Mouse (Mus musculus): ENCODE measurements around the gene 2610318N02Rik. TPM values are rescaled to one million over a fixed set of nuclear protein-coding genes. Genes with fewer than 3 reads are reported as not detected.

2610318N02Rik gene
- polyA plus RNA-seq, 1 experiment from 2014 or later: 81.0 TPM

DNA sequence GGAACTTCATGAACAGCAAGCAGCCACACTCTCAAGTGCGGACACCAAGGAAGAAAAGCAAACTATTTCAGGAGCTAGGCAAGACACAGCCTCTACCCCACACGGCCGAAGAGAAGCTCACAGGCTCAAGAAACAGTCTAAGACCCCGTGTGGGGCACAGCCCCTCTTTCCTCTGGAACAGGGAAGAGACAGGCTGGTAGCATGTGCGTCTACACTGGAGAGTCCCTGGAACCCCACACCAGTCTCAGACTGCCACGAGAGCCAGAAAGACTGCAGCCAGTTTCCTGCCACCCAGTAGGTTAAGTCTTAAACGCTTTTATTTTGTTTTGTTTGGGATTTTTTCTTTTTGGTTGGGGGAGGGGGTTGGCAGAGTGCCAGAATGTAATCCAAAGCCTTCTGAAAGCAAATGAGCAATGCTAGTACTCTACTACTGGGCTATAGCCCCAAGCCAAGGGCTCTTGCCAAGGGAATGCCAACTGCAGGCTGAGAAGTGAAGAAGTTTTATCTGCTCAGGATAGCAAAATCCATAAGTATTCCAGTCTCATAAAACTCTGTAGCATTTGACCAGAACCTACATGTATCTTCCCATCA lies 22.2 kb downstream of the 2610318N02Rik start:
- H3K4me1 ChIP-seq: peaks cover 8% of the 10 kb centered on the region
- whole genome bisulfite sequencing: 63% methylated on average over 7 of the region's 7 CpGs
- H3K36me3 ChIP-seq: peaks cover 84% of the 10 kb centered on the region
- 0 out of 2 replicates have a peak overlapping the region, but pooled peaks have one; percentile 37 for H3K27ac ChIP-seq
- H3K4me2 ChIP-seq (replicated peaks): no peak overlapping the region
- no peak for ATAC-seq (ENCODE audit: insufficient number of reproducible peaks, insufficient read depth, low FRiP score, low TSS enrichment)
- no peak overlapping the region for H3K4me3 ChIP-seq
- H3K9me3 ChIP-seq: no peaks in the 10 kb centered on the region
- H3K9ac ChIP-seq: no peak overlapping the region
- H3K27me3 ChIP-seq: no peaks in the 10 kb centered on the region

- H3K4me1 ChIP-seq: no peaks in the 10 kb centered on the region
- H3K27ac ChIP-seq: no peak overlapping the region
- no peak for ATAC-seq (ENCODE audit: insufficient number of reproducible peaks, insufficient read depth, low FRiP score, low TSS enrichment)
- no peak overlapping the region for H3K9ac ChIP-seq
- WGBS: 93% methylated on average over 3 of the region's 3 CpGs
- H3K9me3 ChIP-seq: no peaks in the 10 kb centered on the region
- no peaks in the 10 kb centered on the region for H3K27me3 ChIP-seq
- peaks cover 88% of the 10 kb centered on the region for H3K36me3 ChIP-seq
- H3K4me3 ChIP-seq: no peak overlapping the region
- H3K4me2 ChIP-seq (replicated peaks): no peak overlapping the region
Measured at GRCm38 (mm10) chr16:17096938-17097337, 28.0 kb downstream of the 2610318N02Rik start.

DNA sequence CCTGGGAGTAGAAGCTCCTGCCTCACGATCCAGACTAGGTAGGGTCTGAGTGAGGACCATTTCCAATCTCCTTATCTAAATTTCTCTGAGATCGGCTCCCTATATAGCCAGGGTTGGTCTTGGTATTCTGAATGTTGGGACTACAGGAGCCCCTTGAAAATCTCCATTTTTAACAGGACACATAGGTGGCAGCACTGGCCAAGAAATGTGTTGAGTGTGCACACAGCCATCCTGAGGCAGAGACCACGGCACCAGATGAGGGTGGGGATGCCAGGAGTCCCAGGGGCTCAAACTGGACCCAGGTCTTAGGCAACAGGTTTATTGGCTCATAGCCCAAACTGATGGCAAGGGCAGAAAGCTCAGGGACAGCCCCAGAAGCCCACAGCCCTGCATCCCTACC lies 36.6 kb downstream of the 2610318N02Rik start:
- Histone ChIP-seq H3K4me1 (no peaks in the 10 kb centered on the region), H3K9ac (no peak overlapping the region), H3K27ac (no peak overlapping the region), H3K4me2 (replicated peaks) (no peak overlapping the region), H3K36me3 (peaks cover 97% of the 10 kb centered on the region), H3K4me3 (no peak overlapping the region), H3K27me3 (no peaks in the 10 kb centered on the region), H3K9me3 (no peaks in the 10 kb centered on the region)
- WGBS: 80% methylated on average over 3 of the region's 3 CpGs
- no peak for ATAC-seq (ENCODE audit: insufficient number of reproducible peaks, insufficient read depth, low FRiP score, low TSS enrichment)

GRCm38 (mm10) chr16:17086669-17087193 lies 38.2 kb downstream of the 2610318N02Rik start:
- WGBS: 79% methylated on average over 13 of the region's 13 CpGs
- Histone ChIP-seq H3K4me3 (no peak overlapping the region), H3K4me1 (no peaks in the 10 kb centered on the region), H3K27me3 (no peaks in the 10 kb centered on the region), H3K36me3 (peaks cover 99% of the 10 kb centered on the region), H3K27ac (no peak overlapping the region), H3K4me2 (replicated peaks) (no peak overlapping the region), H3K9me3 (no peaks in the 10 kb centered on the region), H3K9ac (no peak overlapping the region)
- no peak for ATAC-seq (ENCODE audit: insufficient number of reproducible peaks, insufficient read depth, low FRiP score, low TSS enrichment)

DNA sequence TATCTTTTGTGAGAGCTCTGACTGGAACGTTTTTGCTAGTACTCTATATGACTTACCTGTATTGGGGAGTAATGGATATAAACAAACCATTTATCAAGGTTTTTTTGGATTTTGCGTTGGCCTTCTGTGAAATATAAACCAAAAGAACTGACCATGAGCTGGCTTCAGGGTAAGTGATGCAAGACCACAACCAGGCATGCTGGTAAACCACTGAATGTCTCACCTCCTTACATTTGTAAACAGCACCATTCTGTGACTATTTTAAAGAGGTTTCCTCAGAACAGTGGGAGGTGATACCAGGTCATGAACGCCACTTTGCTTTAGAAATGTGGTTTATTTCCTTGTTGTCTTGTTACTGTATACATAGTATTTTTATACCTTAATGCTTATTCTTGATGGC lies 38.7 kb downstream of the 2610318N02Rik start:
- no peak overlapping the region for H3K27ac ChIP-seq
- H3K9ac ChIP-seq: no peak overlapping the region
- peaks cover 94% of the 10 kb centered on the region for H3K36me3 ChIP-seq
- H3K4me2 ChIP-seq (replicated peaks): no peak overlapping the region
- no peaks in the 10 kb centered on the region for H3K9me3 ChIP-seq
- no peaks in the 10 kb centered on the region for H3K27me3 ChIP-seq
- H3K4me3 ChIP-seq: no peak overlapping the region
- H3K4me1 ChIP-seq: no peaks in the 10 kb centered on the region
- 87% methylated on average over 3 of the region's 3 CpGs for WGBS
- ATAC-seq (ENCODE audit: insufficient number of reproducible peaks, insufficient read depth, low FRiP score, low TSS enrichment): no peak

DNA sequence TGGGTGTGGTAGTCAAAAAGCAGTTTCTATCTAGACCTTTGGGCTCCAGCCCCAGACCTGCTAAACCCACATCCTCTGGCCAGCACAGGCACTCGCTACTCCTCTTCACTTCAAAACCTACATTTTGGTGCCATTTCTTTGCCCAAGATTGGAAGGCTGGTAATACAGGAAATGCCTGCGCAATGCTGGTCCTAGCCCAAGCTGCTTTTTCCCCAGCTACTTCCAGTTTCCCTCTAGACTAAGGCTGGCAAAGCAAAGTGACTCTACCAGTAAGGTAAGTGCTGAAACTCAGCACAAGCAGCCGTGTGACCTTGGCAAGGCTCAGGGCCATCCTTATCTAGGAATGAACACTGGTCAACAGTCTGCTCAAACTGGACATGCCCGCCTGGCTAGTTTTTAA lies 39.3 kb downstream of the 2610318N02Rik start:
- Histone ChIP-seq H3K9ac (no peak overlapping the region), H3K9me3 (no peaks in the 10 kb centered on the region), H3K4me2 (replicated peaks) (no peak overlapping the region), H3K4me3 (no peak overlapping the region), H3K4me1 (no peaks in the 10 kb centered on the region), H3K36me3 (peaks cover 92% of the 10 kb centered on the region), H3K27me3 (no peaks in the 10 kb centered on the region), H3K27ac (no peak overlapping the region)
- 88% methylated on average over 4 of the region's 4 CpGs for WGBS
- ATAC-seq (ENCODE audit: insufficient number of reproducible peaks, insufficient read depth, low FRiP score, low TSS enrichment): no peak

- 90% methylated on average over 6 of the region's 6 CpGs for WGBS
- H3K36me3 ChIP-seq: peaks cover 81% of the 10 kb centered on the region
Measured at GRCm38 (mm10) chr16:17082121-17082792, 42.7 kb downstream of the 2610318N02Rik start.

DNA sequence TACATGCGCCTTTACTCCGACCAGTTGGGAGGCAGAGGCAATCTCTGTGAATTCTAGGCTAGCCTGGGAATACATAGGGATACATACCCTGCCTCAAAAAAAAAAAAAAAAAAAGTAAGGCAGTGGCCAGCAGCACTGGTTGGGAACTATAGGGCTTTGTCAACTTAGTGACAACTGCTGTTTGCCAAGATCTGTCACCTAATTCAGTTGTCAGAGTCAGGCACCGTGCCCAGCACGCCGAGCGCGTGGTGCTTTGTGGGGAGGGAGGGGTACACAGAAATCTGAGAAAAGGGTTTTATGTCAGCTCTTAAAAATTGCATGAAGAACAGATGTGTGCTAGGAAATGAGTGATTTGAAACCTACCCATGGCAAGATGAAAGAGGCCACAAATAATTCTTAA lies 46.9 kb downstream of the 2610318N02Rik start:
- Histone ChIP-seq H3K4me3 (no peak overlapping the region), H3K4me2 (replicated peaks) (no peak overlapping the region), H3K9me3 (no peaks in the 10 kb centered on the region; the same call in 1 of the 2 replicates), H3K36me3 (peaks cover 64% of the 10 kb centered on the region), H3K27ac (no peak overlapping the region), H3K27me3 (no peaks in the 10 kb centered on the region), H3K4me1 (no peaks in the 10 kb centered on the region), H3K9ac (no peak overlapping the region)
- 89% methylated on average over 7 of the region's 7 CpGs for WGBS
- no peak for ATAC-seq (ENCODE audit: insufficient number of reproducible peaks, insufficient read depth, low FRiP score, low TSS enrichment)

More at GRCm38 (mm10) chr16:17082121-17082792, 42.7 kb downstream of the 2610318N02Rik start:
- Histone ChIP-seq H3K4me2 (replicated peaks) (no peak overlapping the region), H3K27me3 (no peaks in the 10 kb centered on the region), H3K4me1 (no peaks in the 10 kb centered on the region), H3K9me3 (no peaks in the 10 kb centered on the region), H3K9ac (no peak overlapping the region), H3K27ac (no peak overlapping the region), H3K4me3 (no peak overlapping the region)
- ATAC-seq (ENCODE audit: insufficient number of reproducible peaks, insufficient read depth, low FRiP score, low TSS enrichment): no peak

DNA sequence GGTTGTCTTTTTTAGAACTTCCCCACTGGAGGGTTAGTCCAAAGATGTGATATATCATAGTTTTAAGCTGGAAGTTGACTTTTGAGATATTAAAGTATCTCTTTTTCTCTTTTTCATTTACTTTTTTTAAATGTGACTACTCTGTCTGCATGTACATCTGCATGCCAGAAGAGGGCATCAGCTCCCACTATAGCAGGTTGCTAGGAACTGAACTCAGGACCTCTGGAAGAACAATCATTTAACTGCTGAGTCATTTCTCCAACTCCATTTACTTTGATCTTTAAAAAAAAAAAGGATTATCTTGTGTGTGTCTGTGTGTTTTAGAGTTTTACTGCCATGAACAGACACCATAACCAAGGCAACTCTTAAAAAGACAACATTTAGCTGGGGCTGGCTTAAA lies 48.1 kb downstream of the 2610318N02Rik start:
- Histone ChIP-seq H3K4me2 (replicated peaks) (no peak overlapping the region), H3K27me3 (no peaks in the 10 kb centered on the region), H3K27ac (no peak overlapping the region), H3K9me3 (no peaks in the 10 kb centered on the region; the same call in 1 of the 2 replicates), H3K9ac (no peak overlapping the region), H3K4me3 (no peak overlapping the region), H3K4me1 (0 out of 2 replicates have a peak, but pooled peaks cover under 1% of the 10 kb centered on the region), H3K36me3 (peaks cover 52% of the 10 kb centered on the region)
- no peak for ATAC-seq (ENCODE audit: insufficient number of reproducible peaks, insufficient read depth, low FRiP score, low TSS enrichment)

- H3K4me3 ChIP-seq: no peak overlapping the region
- no peak overlapping the region for H3K27ac ChIP-seq
- H3K9me3 ChIP-seq: no peaks in the 10 kb centered on the region; the same call in 1 of the 2 replicates
- no peak overlapping the region for H3K9ac ChIP-seq
- peaks cover 51% of the 10 kb centered on the region for H3K36me3 ChIP-seq
- H3K4me2 ChIP-seq (replicated peaks): no peak overlapping the region
- H3K27me3 ChIP-seq: no peaks in the 10 kb centered on the region
- WGBS: 87% methylated on average over 2 of the region's 2 CpGs
- peaks cover 4% of the 10 kb centered on the region; the same call in 1 of the 2 replicates for H3K4me1 ChIP-seq
- no peak for ATAC-seq (ENCODE audit: insufficient number of reproducible peaks, insufficient read depth, low FRiP score, low TSS enrichment)
Measured at GRCm38 (mm10) chr16:17076301-17076700, 48.7 kb downstream of the 2610318N02Rik start.

DNA sequence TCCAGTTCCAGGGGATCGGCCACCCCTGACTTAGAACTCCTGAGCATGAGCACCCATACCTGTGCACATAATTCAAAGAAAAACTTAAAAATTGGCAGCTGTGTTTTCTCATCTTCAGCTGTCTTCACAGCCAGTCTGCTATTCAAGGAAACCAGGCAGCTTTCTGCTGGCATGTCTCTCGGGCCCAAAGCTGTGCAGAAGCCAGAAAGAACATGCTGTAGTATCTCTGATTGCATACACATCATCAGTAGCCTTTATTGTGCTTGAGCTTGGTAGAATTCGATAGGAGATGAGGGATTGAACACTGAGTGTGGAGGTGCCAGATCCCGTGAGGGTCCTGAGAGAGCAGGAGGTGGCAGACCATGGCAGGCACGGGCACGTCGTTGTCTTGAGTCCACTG lies 52.0 kb downstream of the 2610318N02Rik start:
- peaks cover 10% of the 10 kb centered on the region for H3K4me1 ChIP-seq
- no peak overlapping the region for H3K4me2 ChIP-seq (replicated peaks)
- no peak for ATAC-seq (ENCODE audit: insufficient number of reproducible peaks, insufficient read depth, low FRiP score, low TSS enrichment)
- H3K4me3 ChIP-seq: no peak overlapping the region
- no peak overlapping the region for H3K9ac ChIP-seq
- peaks cover 30% of the 10 kb centered on the region for H3K36me3 ChIP-seq
- WGBS: 93% methylated on average over 7 of the region's 7 CpGs
- H3K9me3 ChIP-seq: no peaks in the 10 kb centered on the region; the same call in 1 of the 2 replicates
- H3K27me3 ChIP-seq: no peaks in the 10 kb centered on the region
- no peak overlapping the region for H3K27ac ChIP-seq

DNA sequence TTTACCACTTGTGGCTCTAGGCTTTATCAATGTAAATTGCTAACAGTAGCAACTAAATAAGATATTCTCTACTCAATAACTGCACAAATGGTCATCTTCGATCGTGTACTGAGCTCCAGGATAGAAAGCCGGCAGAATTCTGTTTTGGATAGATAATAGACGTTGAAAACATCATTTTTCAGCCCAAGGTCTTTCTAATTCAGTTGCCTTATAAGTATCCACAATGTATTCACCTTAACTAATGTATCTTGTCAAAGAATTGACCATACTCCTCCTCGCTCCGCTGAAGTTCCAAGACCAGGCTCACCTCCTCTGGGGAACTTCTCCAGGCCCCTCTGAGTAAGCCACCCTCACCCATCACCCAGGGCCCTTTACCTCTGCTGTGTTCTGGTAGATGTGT lies 54.3 kb downstream of the 2610318N02Rik start:
- H3K9me3 ChIP-seq: no peaks in the 10 kb centered on the region; the same call in 1 of the 2 replicates
- no peak for ATAC-seq (ENCODE audit: insufficient number of reproducible peaks, insufficient read depth, low FRiP score, low TSS enrichment)
- no peaks in the 10 kb centered on the region for H3K27me3 ChIP-seq
- peak overlapping the region; percentile 81 for H3K9ac ChIP-seq
- WGBS: 44% methylated on average over 6 of the region's 6 CpGs
- H3K36me3 ChIP-seq: peaks cover 13% of the 10 kb centered on the region
- peaks cover 10% of the 10 kb centered on the region for H3K4me1 ChIP-seq
- H3K27ac ChIP-seq: no peak overlapping the region
- peak overlapping the region; percentile 68 for H3K4me2 ChIP-seq (replicated peaks)
- peak overlapping the region; percentile 73 for H3K4me3 ChIP-seq
